ENCODE assay signal across 28 mouse cellular contexts in genomic region chr1:41933777-41934176, GRCm38 (mm10).
"Had no signal": no experiment of that assay in that cellular context is flagged by ENCODE, and none has a peak within 500 bp of the region (broad histone marks: within the 10 kb centered on the region; RNA-seq: fewer than 3 reads in every experiment).

No protein-coding gene starts in this region.

- DNase-seq: cerebellum, adult 8-10 months; cerebellum, adult 9-10 months; cerebellum, adult 9-11 months; cerebellum, postnatal 10 days; cerebellum, postnatal 14 days; cerebellum, postnatal 25 days; cerebellum, postnatal 36 days; embryo, embryonic 11 days; forebrain, postnatal 0 days; gastrocnemius, adult 2 months; gastrocnemius, postnatal 10 days; gastrocnemius, postnatal 14 days; gastrocnemius, postnatal 25 days; gastrocnemius, postnatal 36 days; heart, adult 11 months; heart, adult 18-20 months; heart, adult 2 months had no signal

- H3K27ac ChIP-seq: embryonic facial prominence, embryonic 10.5 days; embryonic facial prominence, embryonic 12.5 days; embryonic facial prominence, embryonic 13.5 days; embryonic facial prominence, embryonic 15.5 days; forebrain, embryonic 10.5 days; forebrain, embryonic 12.5 days; forebrain, embryonic 13.5 days; forebrain, embryonic 15.5 days; gastrocnemius, adult 2 months; heart, adult 2 months had no signal

- H3K36me3 ChIP-seq: embryonic facial prominence, embryonic 10.5 days; embryonic facial prominence, embryonic 12.5 days; embryonic facial prominence, embryonic 13.5 days; embryonic facial prominence, embryonic 15.5 days; forebrain, embryonic 10.5 days; forebrain, embryonic 12.5 days; forebrain, embryonic 15.5 days had no signal

- H3K4me1 ChIP-seq: embryonic facial prominence, embryonic 10.5 days; embryonic facial prominence, embryonic 12.5 days; embryonic facial prominence, embryonic 13.5 days; embryonic facial prominence, embryonic 15.5 days had no signal

- H3K27me3 ChIP-seq: embryonic facial prominence, embryonic 12.5 days; embryonic facial prominence, embryonic 13.5 days; embryonic facial prominence, embryonic 15.5 days; forebrain, embryonic 12.5 days; forebrain, embryonic 13.5 days; forebrain, embryonic 15.5 days had no signal

- H3K4me3 ChIP-seq: embryonic facial prominence, embryonic 10.5 days; embryonic facial prominence, embryonic 12.5 days; embryonic facial prominence, embryonic 13.5 days; embryonic facial prominence, embryonic 15.5 days; erythroblast, embryonic 14.5 days; forebrain, embryonic 10.5 days; forebrain, embryonic 12.5 days; forebrain, embryonic 13.5 days; forebrain, embryonic 15.5 days; gastrocnemius, adult 2 months; heart, adult 2 months had no signal

- H3K9ac ChIP-seq: embryonic facial prominence, embryonic 12.5 days; embryonic facial prominence, embryonic 13.5 days; embryonic facial prominence, embryonic 15.5 days; forebrain, embryonic 12.5 days; forebrain, embryonic 13.5 days; forebrain, embryonic 15.5 days; forebrain, postnatal 0 days had no signal

- ATAC-seq: forebrain, embryonic 13.5 days; forebrain, embryonic 14.5 days; forebrain, embryonic 15.5 days; forebrain, embryonic 16.5 days; forebrain, postnatal 0 days had no signal

- H3K4me2 ChIP-seq: embryonic facial prominence, embryonic 12.5 days; embryonic facial prominence, embryonic 13.5 days; embryonic facial prominence, embryonic 15.5 days; forebrain, embryonic 12.5 days; forebrain, embryonic 13.5 days; forebrain, embryonic 15.5 days had no signal

- H3K9me3 ChIP-seq: embryonic facial prominence, embryonic 10.5 days; embryonic facial prominence, embryonic 12.5 days; embryonic facial prominence, embryonic 13.5 days; embryonic facial prominence, embryonic 15.5 days; forebrain, embryonic 10.5 days; forebrain, embryonic 12.5 days; forebrain, embryonic 13.5 days; forebrain, embryonic 15.5 days had no signal
